Mouse (Mus musculus): ENCODE measurements around the gene Bst1.

The Bst1 gene

GRCm38 (mm10) chr5:43810427-43811062 is 8.1 kb upstream of the Bst1 start:
- no peak for DNase-seq (ENCODE audit: low spot score in 2 of 2)

- no peak for DNase-seq (ENCODE audit: low spot score in 2 of 2)
These were observed 4.1 kb upstream of the Bst1 start for GRCm38 (mm10) chr5:43814536-43814935.

GRCm38 (mm10) chr5:43815769-43816168 is 2.9 kb upstream of the Bst1 start:
- DNase-seq (ENCODE audit: low spot score in 2 of 2): no peak

GRCm38 (mm10) chr5:43820785-43821184 is 2.1 kb downstream of the Bst1 start:
- peak in 1 of 2 experiments; percentile 7 for DNase-seq (ENCODE audit: low spot score in 2 of 2)

GRCm38 (mm10) chr5:43821538-43821937 is 2.9 kb downstream of the Bst1 start, which contains the start of gene Fbxl5:
TSS of gene Fbxl5 (minus strand) at chr5:43821638.
- DNase-seq (ENCODE audit: low spot score in 2 of 2): no peak

GRCm38 (mm10) chr5:43822199-43822598 is 3.5 kb downstream of the Bst1 start:
- DNase-seq (ENCODE audit: low spot score in 2 of 2): no peak

- DNase-seq (ENCODE audit: low spot score in 2 of 2): no peak
These were observed 4.1 kb downstream of the Bst1 start for GRCm38 (mm10) chr5:43822824-43823223.

- no peak for DNase-seq (ENCODE audit: low spot score in 2 of 2)
These were observed 5.9 kb downstream of the Bst1 start for GRCm38 (mm10) chr5:43824580-43824979.

GRCm38 (mm10) chr5:43826883-43827282 is 8.2 kb downstream of the Bst1 start:
- DNase-seq (ENCODE audit: low spot score in 2 of 2): no peak

- DNase-seq (ENCODE audit: low spot score in 2 of 2): no peak
These were observed 8.7 kb downstream of the Bst1 start for GRCm38 (mm10) chr5:43827366-43827765.

GRCm38 (mm10) chr5:43836590-43836989 is 17.9 kb downstream of the Bst1 start:
- no peak for DNase-seq (ENCODE audit: low spot score in 2 of 2)

- no peak for DNase-seq (ENCODE audit: low spot score in 2 of 2)
These were observed 18.7 kb downstream of the Bst1 start for GRCm38 (mm10) chr5:43837372-43837771.

GRCm38 (mm10) chr5:43841144-43842010 is 22.7 kb downstream of the Bst1 start:
- peak in 1 of 2 experiments; percentile 23 for DNase-seq (ENCODE audit: low spot score in 2 of 2)

GRCm38 (mm10) chr5:43842011-43842285 is 23.3 kb downstream of the Bst1 start:
- DNase-seq (ENCODE audit: low spot score in 2 of 2): no peak

- DNase-seq (ENCODE audit: low spot score in 2 of 2): no peak
These were observed 24.0 kb downstream of the Bst1 start for GRCm38 (mm10) chr5:43842576-43843155.

GRCm38 (mm10) chr5:43845083-43845482 is 26.4 kb downstream of the Bst1 start:
- DNase-seq (ENCODE audit: low spot score in 2 of 2): no peak

GRCm38 (mm10) chr5:43845646-43846045 is 27.0 kb downstream of the Bst1 start:
- DNase-seq (ENCODE audit: low spot score in 2 of 2): no peak

GRCm38 (mm10) chr5:43846227-43846626 is 27.5 kb downstream of the Bst1 start:
- no peak for DNase-seq (ENCODE audit: low spot score in 2 of 2)

- DNase-seq (ENCODE audit: low spot score in 2 of 2): no peak
These were observed 28.9 kb downstream of the Bst1 start for GRCm38 (mm10) chr5:43847555-43847954.

GRCm38 (mm10) chr5:43848275-43848674 is 29.6 kb downstream of the Bst1 start:
- DNase-seq (ENCODE audit: low spot score in 2 of 2): no peak

- no peak for DNase-seq (ENCODE audit: low spot score in 2 of 2)
These were observed 34.6 kb downstream of the Bst1 start for GRCm38 (mm10) chr5:43853096-43853867.

- DNase-seq (ENCODE audit: low spot score in 2 of 2): no peak
These were observed 35.3 kb downstream of the Bst1 start for GRCm38 (mm10) chr5:43853868-43854488.
